Mouse (Mus musculus): ENCODE measurements around the gene Mpp6. TPM values are rescaled to one million over a fixed set of nuclear protein-coding genes. Genes with fewer than 3 reads are reported as not detected.

Mpp6 gene
- polyA plus RNA-seq, 1 experiment = 7.0 TPM

- WGBS = 95% methylated on average over 3 of the region's 3 CpGs
- no peaks in the 10 kb centered on the region for H3K36me3 ChIP-seq (ENCODE audit: control insufficient read depth, insufficient read depth, low read length)
- no peaks in the 10 kb centered on the region for H3K27me3 ChIP-seq (ENCODE audit: control insufficient read depth, insufficient read depth, low read length)
- no peak overlapping the region for H3K4me3 ChIP-seq (ENCODE audit: extremely low read depth, insufficient read depth, insufficient read length)
- TF ChIP-seq POLR2A (IDR thresholded peaks at IDR 0.05; ENCODE audit: low read depth, low read length) = no peak
- TF ChIP-seq CTCF (IDR thresholded peaks at IDR 0.05; ENCODE audit: extremely low read depth, insufficient read depth, insufficient read length, insufficient replicate concordance) = no peak
- DNase-seq (ENCODE audit: low read depth in 1 of 2, low spot score in 2 of 2) = no peak
- H3K27ac ChIP-seq (ENCODE audit: insufficient read depth, low read length) = no peak overlapping the region
- H3K4me1 ChIP-seq (ENCODE audit: control insufficient read depth, insufficient read depth, insufficient read length) = no peaks in the 10 kb centered on the region; the same call in 1 of the 2 replicates
These were observed 27.6 kb downstream of the Mpp6 start for GRCm38 (mm10) chr6:50137651-50138050.

GRCm38 (mm10) chr6:50139526-50139925, 29.5 kb downstream of the Mpp6 start:
- Histone ChIP-seq H3K4me3 (ENCODE audit: extremely low read depth, insufficient read depth, insufficient read length) (no peak overlapping the region), H3K27me3 (ENCODE audit: control insufficient read depth, insufficient read depth, low read length) (no peaks in the 10 kb centered on the region), H3K4me1 (ENCODE audit: control insufficient read depth, insufficient read depth, insufficient read length) (no peaks in the 10 kb centered on the region; the same call in 1 of the 2 replicates), H3K36me3 (ENCODE audit: control insufficient read depth, insufficient read depth, low read length) (no peaks in the 10 kb centered on the region), H3K27ac (ENCODE audit: insufficient read depth, low read length) (no peak overlapping the region)
- no peak for DNase-seq (ENCODE audit: low read depth in 1 of 2, low spot score in 2 of 2)
- WGBS = 82% methylated on average over 3 of the region's 3 CpGs
- TF ChIP-seq CTCF (IDR thresholded peaks at IDR 0.05; ENCODE audit: extremely low read depth, insufficient read depth, insufficient read length, insufficient replicate concordance) (no peak), POLR2A (IDR thresholded peaks at IDR 0.05; ENCODE audit: low read depth, low read length) (no peak)

DNA sequence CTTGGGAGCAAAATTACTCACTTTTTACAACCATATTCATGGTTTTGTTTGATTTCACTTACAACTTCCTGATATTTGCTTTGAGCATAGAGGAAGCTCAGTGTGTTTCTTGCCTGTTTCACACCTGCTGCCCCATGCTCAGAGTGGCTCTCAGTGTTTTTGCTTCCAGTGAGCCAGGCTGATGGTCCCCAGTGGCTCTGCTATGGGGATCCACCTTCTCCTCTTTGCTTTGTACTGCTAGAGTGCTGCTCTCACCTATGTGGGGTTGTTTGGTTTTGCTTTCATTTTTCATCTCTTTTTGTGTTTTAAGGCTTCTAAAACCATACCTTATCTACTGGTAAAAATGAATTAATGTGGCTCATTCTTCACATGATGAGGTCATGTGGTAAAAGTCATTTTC, 36.1 kb downstream of the Mpp6 start:
- Histone ChIP-seq H3K27me3 (ENCODE audit: control insufficient read depth, insufficient read depth, low read length) (no peaks in the 10 kb centered on the region), H3K27ac (ENCODE audit: insufficient read depth, low read length) (no peak overlapping the region), H3K4me3 (ENCODE audit: extremely low read depth, insufficient read depth, insufficient read length) (no peak overlapping the region), H3K4me1 (ENCODE audit: control insufficient read depth, insufficient read depth, insufficient read length) (no peaks in the 10 kb centered on the region), H3K36me3 (ENCODE audit: control insufficient read depth, insufficient read depth, low read length) (no peaks in the 10 kb centered on the region)
- DNase-seq (ENCODE audit: low read depth in 1 of 2, low spot score in 2 of 2) = peak; percentile 8 to 14
- TF ChIP-seq POLR2A (IDR thresholded peaks at IDR 0.05; ENCODE audit: low read depth, low read length) (no peak), CTCF (IDR thresholded peaks at IDR 0.05; ENCODE audit: extremely low read depth, insufficient read depth, insufficient read length, insufficient replicate concordance) (no peak)

DNA sequence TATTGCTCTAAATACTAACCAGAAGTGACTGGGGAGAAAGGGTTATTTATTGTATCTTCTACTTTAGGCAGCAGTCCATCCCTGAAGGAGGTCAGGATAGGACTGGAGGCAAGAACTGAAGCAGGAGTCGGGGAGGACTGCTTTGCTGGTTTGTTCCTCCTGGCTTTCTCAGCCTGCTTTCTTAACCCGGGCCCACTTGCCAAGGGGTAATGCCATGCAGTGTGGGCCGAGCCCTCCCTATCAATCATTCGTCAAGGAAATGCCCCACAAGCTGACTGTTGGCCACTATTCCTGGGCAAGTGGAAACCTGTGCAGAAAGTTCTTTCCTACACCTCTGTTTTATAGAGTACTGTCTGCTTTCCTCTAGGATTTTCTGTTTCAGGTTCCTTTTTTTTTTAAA, 39.3 kb downstream of the Mpp6 start:
- Histone ChIP-seq H3K27me3 (ENCODE audit: control insufficient read depth, insufficient read depth, low read length) (no peaks in the 10 kb centered on the region), H3K4me3 (ENCODE audit: extremely low read depth, insufficient read depth, insufficient read length) (no peak overlapping the region), H3K4me1 (ENCODE audit: control insufficient read depth, insufficient read depth, insufficient read length) (no peaks in the 10 kb centered on the region), H3K27ac (ENCODE audit: insufficient read depth, low read length) (no peak overlapping the region), H3K36me3 (ENCODE audit: control insufficient read depth, insufficient read depth, low read length) (no peaks in the 10 kb centered on the region)
- DNase-seq (ENCODE audit: low read depth in 1 of 2, low spot score in 2 of 2) = no peak
- WGBS = 89% methylated on average over 4 of the region's 4 CpGs
- TF ChIP-seq POLR2A (IDR thresholded peaks at IDR 0.05; ENCODE audit: low read depth, low read length) = no peak
- no peak for TF ChIP-seq CTCF (IDR thresholded peaks at IDR 0.05; ENCODE audit: extremely low read depth, insufficient read depth, insufficient read length, insufficient replicate concordance)

DNA sequence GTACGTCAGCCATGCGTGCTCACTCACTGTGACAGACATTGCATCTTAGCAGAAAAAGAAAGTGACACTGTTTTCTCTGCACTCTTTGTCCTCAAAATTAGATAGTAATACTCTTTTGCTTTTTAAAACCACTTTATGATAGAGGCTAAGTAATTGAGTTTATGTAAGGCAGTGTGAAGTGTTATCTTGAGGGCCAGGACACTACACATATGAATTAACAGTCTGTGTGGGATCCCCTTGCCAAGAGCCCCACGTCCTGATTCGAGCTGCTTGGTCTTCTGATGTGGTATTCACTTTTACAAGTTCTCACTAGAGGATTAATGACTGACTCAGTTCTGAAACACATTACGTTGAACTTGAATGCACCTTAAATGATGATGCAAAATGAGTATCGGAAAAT, 49.8 kb downstream of the Mpp6 start:
- no peak overlapping the region for H3K27ac ChIP-seq (ENCODE audit: insufficient read depth, low read length)
- TF ChIP-seq CTCF (IDR thresholded peaks at IDR 0.05; ENCODE audit: extremely low read depth, insufficient read depth, insufficient read length, insufficient replicate concordance) (no peak), POLR2A (IDR thresholded peaks at IDR 0.05; ENCODE audit: low read depth, low read length) (no peak)
- 85% methylated on average over 6 of the region's 6 CpGs for WGBS
- DNase-seq (ENCODE audit: low read depth in 1 of 2, low spot score in 2 of 2) = no peak
- H3K4me1 ChIP-seq (ENCODE audit: control insufficient read depth, insufficient read depth, insufficient read length) = no peaks in the 10 kb centered on the region
- H3K27me3 ChIP-seq (ENCODE audit: control insufficient read depth, insufficient read depth, low read length) = no peaks in the 10 kb centered on the region
- H3K36me3 ChIP-seq (ENCODE audit: control insufficient read depth, insufficient read depth, low read length) = 0 out of 2 replicates have a peak, but pooled peaks cover 1% of the 10 kb centered on the region
- H3K4me3 ChIP-seq (ENCODE audit: extremely low read depth, insufficient read depth, insufficient read length) = no peak overlapping the region

- Histone ChIP-seq H3K27ac (ENCODE audit: insufficient read depth, low read length) (no peak overlapping the region), H3K4me3 (ENCODE audit: extremely low read depth, insufficient read depth, insufficient read length) (no peak overlapping the region), H3K4me1 (ENCODE audit: control insufficient read depth, insufficient read depth, insufficient read length) (no peaks in the 10 kb centered on the region), H3K27me3 (ENCODE audit: control insufficient read depth, insufficient read depth, low read length) (no peaks in the 10 kb centered on the region), H3K36me3 (ENCODE audit: control insufficient read depth, insufficient read depth, low read length) (0 out of 2 replicates have a peak, but pooled peaks cover 1% of the 10 kb centered on the region)
- WGBS = 53% methylated on average over 3 of the region's 3 CpGs
- TF ChIP-seq POLR2A (IDR thresholded peaks at IDR 0.05; ENCODE audit: low read depth, low read length) = no peak
- no peak for TF ChIP-seq CTCF (IDR thresholded peaks at IDR 0.05; ENCODE audit: extremely low read depth, insufficient read depth, insufficient read length, insufficient replicate concordance)
- DNase-seq (ENCODE audit: low read depth in 1 of 2, low spot score in 2 of 2) = no peak
These were observed 53.0 kb downstream of the Mpp6 start for GRCm38 (mm10) chr6:50163013-50163412.

DNA sequence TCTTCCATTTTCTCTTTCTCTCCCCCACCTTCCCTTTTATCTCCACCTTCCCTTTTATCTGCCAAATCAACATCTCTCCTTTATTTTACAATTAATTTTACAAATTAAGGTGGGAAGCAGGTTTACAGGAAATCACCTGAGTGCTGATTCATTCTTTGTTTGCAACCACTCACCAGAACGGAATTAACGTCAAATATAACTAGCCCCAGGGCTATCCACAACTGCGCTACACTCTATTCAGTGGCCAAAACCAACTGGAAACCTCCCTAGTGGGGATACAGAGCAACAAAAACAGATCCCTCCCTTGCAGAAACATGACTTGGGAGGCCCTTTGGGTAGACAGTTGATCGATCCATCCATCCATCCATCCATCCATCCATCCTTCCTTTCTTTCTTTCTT, 58.8 kb downstream of the Mpp6 start:
- TF ChIP-seq CTCF (IDR thresholded peaks at IDR 0.05; ENCODE audit: extremely low read depth, insufficient read depth, insufficient read length, insufficient replicate concordance) (no peak), POLR2A (IDR thresholded peaks at IDR 0.05; ENCODE audit: low read depth, low read length) (no peak)
- H3K27ac ChIP-seq (ENCODE audit: insufficient read depth, low read length) = no peak overlapping the region
- H3K4me3 ChIP-seq (ENCODE audit: extremely low read depth, insufficient read depth, insufficient read length) = no peak overlapping the region
- H3K27me3 ChIP-seq (ENCODE audit: control insufficient read depth, insufficient read depth, low read length) = no peaks in the 10 kb centered on the region
- no peak for DNase-seq (ENCODE audit: low read depth in 1 of 2, low spot score in 2 of 2)
- H3K4me1 ChIP-seq (ENCODE audit: control insufficient read depth, insufficient read depth, insufficient read length) = no peaks in the 10 kb centered on the region
- 84% methylated on average over 4 of the region's 4 CpGs for WGBS
- H3K36me3 ChIP-seq (ENCODE audit: control insufficient read depth, insufficient read depth, low read length) = no peaks in the 10 kb centered on the region

Measured in spleen, adult 2 months (tissue).